Mouse (Mus musculus) liver, embryonic 12.5 days (tissue): ENCODE data around the gene Aqp6. TPM values are rescaled to one million over a fixed set of nuclear protein-coding genes. Genes with fewer than 3 reads are reported as not detected.

Experiments
- ATAC-seq: fragments of 200-750 bp; cut with Nextera tagmentation; 2 replicates; pipeline ENCODE4 v1.8.0; 2017; ENCODE audit warnings: moderate number of reproducible peaks, mild to moderate bottlenecking, moderate library complexity
- H3K27ac ChIP-seq: fragments of 300-500 bp; sonication (generic); 2 replicates; pipeline ENCODE4 v1.5.1; 2016; ENCODE audit warnings: mild to moderate bottlenecking
- H3K27me3 ChIP-seq: fragments of 300-500 bp; sonication (generic); replicated peaks from 2 replicates; pipeline ENCODE4 v1.6.1; 2016; ENCODE audit warnings: mild to moderate bottlenecking, moderate library complexity
- H3K36me3 ChIP-seq: fragments of 300-500 bp; sonication (generic); 2 replicates; pipeline ENCODE4 v1.6.1; 2016; ENCODE audit warnings: mild to moderate bottlenecking, moderate library complexity
- H3K4me1 ChIP-seq: fragments of 300-500 bp; sonication (generic); 2 replicates; pipeline ENCODE4 v1.6.1; 2016
- H3K4me2 ChIP-seq: fragments of 300-500 bp; sonication (generic); 2 replicates; pipeline ENCODE4 v1.6.1; 2016; ENCODE audit warnings: mild to moderate bottlenecking, moderate library complexity
- H3K4me3 ChIP-seq: fragments of 300-500 bp; sonication (generic); 2 replicates; pipeline ENCODE4 v1.5.1; 2016; ENCODE audit warnings: mild to moderate bottlenecking, moderate library complexity
- H3K9ac ChIP-seq: fragments of 300-500 bp; sonication (generic); 2 replicates; pipeline ENCODE4 v1.6.1; 2016; ENCODE audit warnings: mild to moderate bottlenecking, moderate library complexity
- H3K9me3 ChIP-seq: fragments of 300-500 bp; sonication (generic); replicated peaks from 2 replicates; pipeline ENCODE4 v1.6.1; 2016; ENCODE audit warnings: mild to moderate bottlenecking, moderate library complexity
- WGBS: fragments of 180-500 bp; shearing (Covaris S2); methylation state at CpG from one replicate; pipeline ENCODE4 v1.1.7; 2016; ENCODE audit not compliant: insufficient replicate concordance; 5-methylcytosine and 5-hydroxymethylcytosine counted together
- polyA plus RNA-seq: library from polyadenylated mRNA; unstranded; fragments of >200 nt; fragmentation: Nextera tagmentation; extraction: Ambion mirVana; gene quantifications from 2 replicates; pipeline ENCODE4 v1.2.1, GENCODE M21; 2016

Gene Aqp6
- polyA plus RNA-seq, 1 experiment from 2014 or later, result not detected

GRCm38 (mm10) chr15:99651984-99652872 is 51.0 kb downstream of the Aqp6 start:
- whole genome bisulfite sequencing, result 50% methylated on average over 10 of the region's 10 CpGs
- Histone ChIP-seq H3K27me3 (peaks cover 51% of the 10 kb centered on the region), H3K4me1 (peaks cover 57% of the 10 kb centered on the region), H3K27ac (peak overlapping the region; percentile 61), H3K4me2 (peak overlapping the region; percentile 77), H3K4me3 (peak overlapping the region; percentile 88), H3K9ac (peak overlapping the region; percentile 96), H3K36me3 (0 out of 2 replicates have a peak, but pooled peaks cover 8% of the 10 kb centered on the region), H3K9me3 (no peaks in the 10 kb centered on the region)
- ATAC-seq, result no peak

GRCm38 (mm10) chr15:99653291-99653690 is 52.1 kb downstream of the Aqp6 start:
- no peaks in the 10 kb centered on the region for H3K9me3 ChIP-seq
- 13% methylated on average over 8 of the region's 8 CpGs for WGBS

GRCm38 (mm10) chr15:99653876-99654275 is 52.7 kb downstream of the Aqp6 start:
- 9% methylated on average over 21 of the region's 21 CpGs for WGBS
- Histone ChIP-seq H3K36me3 (0 out of 2 replicates have a peak, but pooled peaks cover 6% of the 10 kb centered on the region), H3K4me2 (peak overlapping the region; percentile 47), H3K4me3 (peak overlapping the region; percentile 16; the same call in 1 of the 2 replicates), H3K9ac (no peak overlapping the region), H3K9me3 (no peaks in the 10 kb centered on the region), H3K27ac (no peak overlapping the region), H3K27me3 (peaks cover 67% of the 10 kb centered on the region), H3K4me1 (peaks cover 44% of the 10 kb centered on the region)
- no peak for ATAC-seq

More at GRCm38 (mm10) chr15:99653291-99653690, 52.1 kb downstream of the Aqp6 start:
- no peak overlapping the region for H3K27ac ChIP-seq
- 0 out of 2 replicates have a peak, but pooled peaks cover 8% of the 10 kb centered on the region for H3K36me3 ChIP-seq
- peaks cover 48% of the 10 kb centered on the region for H3K4me1 ChIP-seq
- ATAC-seq, result no peak
- H3K4me2 ChIP-seq, result peak overlapping the region; percentile 47
- peaks cover 61% of the 10 kb centered on the region for H3K27me3 ChIP-seq
- no peak overlapping the region for H3K9ac ChIP-seq
- peak overlapping the region; percentile 16; the same call in 1 of the 2 replicates for H3K4me3 ChIP-seq

Other genes starting within 250 kb of the Aqp6 start
- 7.4 and 8.6 TPM in 2 replicates for gene Fmnl3, start 230.9 kb upstream of the Aqp6 start, polyA plus RNA-seq
- 199 and 201 TPM in 2 replicates for gene Tmbim6, start 208.5 kb upstream of the Aqp6 start, polyA plus RNA-seq
- 2.3 and 2.6 TPM in 2 replicates for gene Nckap5l, start 143.7 kb upstream of the Aqp6 start, polyA plus RNA-seq
- gene Bcdin3d, start 126.7 kb upstream of the Aqp6 start, polyA plus RNA-seq, result 7.9 TPM in 2 replicates
- gene Faim2, start 73.2 kb upstream of the Aqp6 start, polyA plus RNA-seq, result 0.08 and 0.23 TPM in 2 replicates
- gene Aqp2, start 22.3 kb upstream of the Aqp6 start, polyA plus RNA-seq, result not detected in 2 replicates
- gene Aqp5, start 10.6 kb upstream of the Aqp6 start, polyA plus RNA-seq, result 0.41 and 1.2 TPM in 2 replicates
- gene Racgap1, start 50.3 kb downstream of the Aqp6 start, polyA plus RNA-seq, result 93.4 and 96.3 TPM in 2 replicates
- 1.8 and 2.0 TPM in 2 replicates for gene Asic1, start 69.0 kb downstream of the Aqp6 start, polyA plus RNA-seq
- gene Smarcd1, start 100.7 kb downstream of the Aqp6 start, polyA plus RNA-seq, result 12.2 and 12.6 TPM in 2 replicates
- gene Gm17349, start 104.1 kb downstream of the Aqp6 start, polyA plus RNA-seq, result not detected in 2 replicates
- 7.5 and 8.0 TPM in 2 replicates for gene Gpd1, start 116.1 kb downstream of the Aqp6 start, polyA plus RNA-seq
- 98.3 and 98.4 TPM in 2 replicates for gene Cox14, start 124.2 kb downstream of the Aqp6 start, polyA plus RNA-seq
- gene Cers5, start 171.5 kb downstream of the Aqp6 start, polyA plus RNA-seq, result 17.8 and 19.1 TPM in 2 replicates